Mouse (Mus musculus) lung, embryonic 15.5 days (tissue): Measurements from ENCODE around the gene Ubap2. TPM values are rescaled to one million over a fixed set of nuclear protein-coding genes. Genes with fewer than 3 reads are reported as not detected.

ENCODE experiments used
- ATAC-seq: fragments of 200-750 bp; cut with Nextera tagmentation; 2 replicates; pipeline ENCODE4 v1.8.0; 2017; ENCODE audit warnings: moderate number of reproducible peaks, borderline replicate concordance; ENCODE audit not compliant: low FRiP score, low TSS enrichment; ENCODE audit errors: extremely low read depth
- H3K27ac ChIP-seq: fragments of 300-500 bp; sonication (generic); 2 replicates; pipeline ENCODE4 v1.5.1; 2015; ENCODE audit warnings: moderate library complexity, mild to moderate bottlenecking, inconsistent platforms
- H3K27me3 ChIP-seq: fragments of 300-500 bp; sonication (generic); 2 replicates; pipeline ENCODE4 v1.6.1; 2015; ENCODE audit warnings: inconsistent platforms
- H3K36me3 ChIP-seq: fragments of 300-500 bp; sonication (generic); 2 replicates; pipeline ENCODE4 v1.6.1; 2015; ENCODE audit warnings: inconsistent platforms
- H3K4me1 ChIP-seq: fragments of 300-500 bp; sonication (generic); 2 replicates; pipeline ENCODE4 v1.6.1; 2015; ENCODE audit warnings: inconsistent platforms
- H3K4me2 ChIP-seq: fragments of 300-500 bp; sonication (generic); 2 replicates; pipeline ENCODE4 v1.6.1; 2015; ENCODE audit warnings: inconsistent platforms, mild to moderate bottlenecking, moderate library complexity
- H3K4me3 ChIP-seq: fragments of 300-500 bp; sonication (generic); 2 replicates; pipeline ENCODE4 v1.5.1; 2015; ENCODE audit warnings: mild to moderate bottlenecking, inconsistent platforms
- H3K9ac ChIP-seq: fragments of 300-500 bp; sonication (generic); 2 replicates; pipeline ENCODE4 v1.6.1; 2015; ENCODE audit warnings: inconsistent platforms
- H3K9me3 ChIP-seq: fragments of 300-500 bp; sonication (generic); 2 replicates; pipeline ENCODE4 v1.6.1; 2016; ENCODE audit warnings: inconsistent platforms
- WGBS: fragments of 180-500 bp; shearing (Covaris S2); methylation state at CpG from one replicate; pipeline ENCODE4 v1.1.7; 2015; 5-methylcytosine and 5-hydroxymethylcytosine counted together
- polyA plus RNA-seq: library from polyadenylated mRNA; unstranded; fragments of >200 nt; fragmentation: Nextera tagmentation; extraction: Ambion mirVana; gene quantifications from 2 replicates; pipeline ENCODE4 v1.2.1, GENCODE M21; 2015

The Ubap2 gene
- polyA plus RNA-seq, 1 experiment from 2014 or later: 55.9 TPM

- no peak overlapping the region for H3K27ac ChIP-seq
- 83% methylated on average over 15 of the region's 15 CpGs for WGBS
- no peak for ATAC-seq
- H3K9me3 ChIP-seq: no peaks in the 10 kb centered on the region
- H3K27me3 ChIP-seq: no peaks in the 10 kb centered on the region
- H3K4me1 ChIP-seq: no peaks in the 10 kb centered on the region
- H3K36me3 ChIP-seq: peaks cover 84% of the 10 kb centered on the region
- no peak overlapping the region for H3K4me2 ChIP-seq
- H3K4me3 ChIP-seq: no peak overlapping the region
- no peak overlapping the region for H3K9ac ChIP-seq
Measured at GRCm38 (mm10) chr4:41195328-41195727, 79.6 kb downstream of the Ubap2 start.

GRCm38 (mm10) chr4:41192544-41193512, 82.1 kb downstream of the Ubap2 start:
- Histone ChIP-seq H3K36me3 (peaks cover 70% of the 10 kb centered on the region), H3K27ac (no peak overlapping the region), H3K9ac (no peak overlapping the region), H3K4me2 (no peak overlapping the region), H3K4me3 (no peak overlapping the region), H3K9me3 (no peaks in the 10 kb centered on the region), H3K4me1 (no peaks in the 10 kb centered on the region), H3K27me3 (no peaks in the 10 kb centered on the region)
- WGBS: 56% methylated on average over 14 of the region's 14 CpGs
- ATAC-seq: no peak

DNA sequence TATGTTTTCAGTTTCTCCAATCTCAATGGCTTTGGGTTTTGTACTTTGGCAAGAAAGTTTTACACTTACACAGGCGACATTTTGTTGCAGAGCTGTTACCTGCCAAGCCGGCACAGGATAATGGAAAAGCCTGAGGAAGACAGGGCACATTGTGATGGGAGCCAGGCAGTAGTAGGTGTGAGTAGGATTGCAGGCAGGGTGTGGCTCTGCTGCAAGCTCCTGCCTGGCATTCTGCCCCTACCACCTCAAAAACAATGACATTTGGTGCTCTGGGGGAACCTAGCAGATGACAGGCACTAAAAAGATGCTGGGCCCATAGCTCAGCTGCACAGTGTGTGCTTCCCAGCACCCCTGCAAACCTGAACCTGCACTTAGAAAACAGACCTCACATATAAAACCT, 85.1 kb downstream of the Ubap2 start:
- Histone ChIP-seq H3K27me3 (no peaks in the 10 kb centered on the region), H3K9ac (no peak overlapping the region), H3K4me2 (no peak overlapping the region), H3K36me3 (peaks cover 46% of the 10 kb centered on the region), H3K9me3 (no peaks in the 10 kb centered on the region), H3K4me3 (no peak overlapping the region), H3K4me1 (no peaks in the 10 kb centered on the region), H3K27ac (no peak overlapping the region)
- no peak for ATAC-seq
- WGBS: 78% methylated on average over 2 of the region's 2 CpGs

- Histone ChIP-seq H3K27me3 (no peaks in the 10 kb centered on the region), H3K4me2 (no peak overlapping the region), H3K9ac (no peak overlapping the region), H3K4me1 (no peaks in the 10 kb centered on the region), H3K4me3 (no peak overlapping the region), H3K9me3 (no peaks in the 10 kb centered on the region), H3K36me3 (peaks cover 43% of the 10 kb centered on the region), H3K27ac (no peak overlapping the region)
- ATAC-seq: peak; percentile 23; the same call in 1 of the 2 replicates
- WGBS: 74% methylated on average over 15 of the region's 15 CpGs
Measured at GRCm38 (mm10) chr4:41179825-41180725, 94.9 kb downstream of the Ubap2 start.

- H3K27ac ChIP-seq: no peak overlapping the region
- no peak overlapping the region for H3K4me3 ChIP-seq
- H3K9me3 ChIP-seq: no peaks in the 10 kb centered on the region
- ATAC-seq: no peak
- no peak overlapping the region for H3K9ac ChIP-seq
- peaks cover 31% of the 10 kb centered on the region for H3K36me3 ChIP-seq
- no peaks in the 10 kb centered on the region for H3K27me3 ChIP-seq
- no peak overlapping the region for H3K4me2 ChIP-seq
- WGBS: 70% methylated on average over 2 of the region's 2 CpGs
- no peaks in the 10 kb centered on the region for H3K4me1 ChIP-seq
Measured at GRCm38 (mm10) chr4:41174631-41175030, 100.3 kb downstream of the Ubap2 start.

GRCm38 (mm10) chr4:41170970-41171369, 104.0 kb downstream of the Ubap2 start:
- no peak overlapping the region for H3K4me2 ChIP-seq
- ATAC-seq: no peak
- 70% methylated on average over 2 of the region's 2 CpGs for WGBS

DNA sequence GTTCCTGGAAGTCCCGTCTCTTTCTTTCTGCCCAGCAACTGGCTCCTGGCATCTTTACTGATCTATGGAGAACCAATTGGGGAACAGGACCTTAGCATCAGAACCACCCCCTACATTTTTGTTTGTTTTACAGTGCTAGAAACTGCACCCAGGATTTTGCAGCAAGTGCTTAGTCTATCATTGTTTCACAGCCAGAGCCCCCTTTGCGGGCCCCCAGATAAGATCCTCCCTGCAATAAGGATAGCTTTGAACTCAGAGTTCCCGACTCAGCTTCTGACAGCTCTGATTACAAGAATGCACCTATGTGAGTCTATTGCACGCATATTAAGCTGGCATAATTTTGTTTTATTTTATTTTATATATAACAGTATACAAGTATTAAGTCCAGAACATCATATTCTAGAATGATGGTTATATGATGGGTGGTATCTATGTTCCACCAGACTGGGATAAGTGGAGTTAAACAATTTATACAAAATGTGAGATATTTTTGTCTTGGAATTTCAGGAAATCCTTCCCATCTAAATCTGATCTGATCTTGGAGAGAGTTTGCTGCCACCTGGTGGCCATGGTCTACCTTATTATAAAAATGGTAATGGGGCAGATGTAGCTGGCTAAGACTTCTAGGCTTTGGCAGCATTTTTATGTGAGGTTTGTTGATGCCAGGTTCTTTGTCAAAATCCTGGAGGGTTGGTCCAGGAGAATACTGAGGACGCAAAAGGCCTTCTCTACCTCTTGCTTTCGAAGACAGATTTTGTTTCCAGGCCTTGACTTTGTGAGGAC, 109.1 kb downstream of the Ubap2 start:
- Histone ChIP-seq H3K9me3 (no peaks in the 10 kb centered on the region), H3K27ac (peak overlapping the region; percentile 26; the same call in 1 of the 2 replicates), H3K9ac (no peak overlapping the region), H3K4me1 (peaks cover 4% of the 10 kb centered on the region; the same call in 1 of the 2 replicates), H3K4me2 (no peak overlapping the region), H3K4me3 (no peak overlapping the region), H3K36me3 (peaks cover 11% of the 10 kb centered on the region; the same call in 1 of the 2 replicates), H3K27me3 (no peaks in the 10 kb centered on the region)
- WGBS: 59% methylated on average over 6 of the region's 6 CpGs
- ATAC-seq: no peak

More at GRCm38 (mm10) chr4:41170970-41171369, 104.0 kb downstream of the Ubap2 start:
- H3K27me3 ChIP-seq: no peaks in the 10 kb centered on the region
- peaks cover 25% of the 10 kb centered on the region for H3K36me3 ChIP-seq
- no peak overlapping the region for H3K27ac ChIP-seq
- H3K4me1 ChIP-seq: no peaks in the 10 kb centered on the region
- H3K9me3 ChIP-seq: no peaks in the 10 kb centered on the region
- no peak overlapping the region for H3K9ac ChIP-seq
- no peak overlapping the region for H3K4me3 ChIP-seq

DNA sequence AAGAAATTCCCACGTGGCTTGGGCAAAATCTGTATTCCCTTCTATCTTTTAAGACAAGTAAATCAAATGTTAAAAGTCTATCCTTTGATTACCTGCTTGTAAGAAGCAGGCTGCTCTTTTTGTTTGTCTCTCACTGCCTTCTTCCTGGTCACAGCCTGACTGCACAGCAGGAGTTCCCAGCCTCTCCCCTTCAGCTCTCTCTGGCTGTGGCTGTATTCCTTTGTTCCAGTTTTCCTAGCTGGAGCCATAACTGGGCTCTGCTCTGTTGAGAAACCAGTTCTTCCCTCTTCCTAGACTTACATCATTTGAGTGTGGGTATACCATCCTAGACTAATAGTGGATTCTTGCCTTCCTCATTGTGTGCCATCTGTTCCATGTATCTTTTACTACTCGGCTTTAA, 110.0 kb downstream of the Ubap2 start:
- peaks cover 11% of the 10 kb centered on the region; the same call in 1 of the 2 replicates for H3K36me3 ChIP-seq
- H3K4me1 ChIP-seq: peaks cover 4% of the 10 kb centered on the region; the same call in 1 of the 2 replicates
- no peak overlapping the region for H3K4me3 ChIP-seq
- WGBS: 30% methylated on average over 2 of the region's 2 CpGs
- no peak overlapping the region for H3K9ac ChIP-seq
- H3K27ac ChIP-seq: no peak overlapping the region
- H3K9me3 ChIP-seq: no peaks in the 10 kb centered on the region
- no peak for ATAC-seq
- H3K27me3 ChIP-seq: no peaks in the 10 kb centered on the region
- H3K4me2 ChIP-seq: no peak overlapping the region

DNA sequence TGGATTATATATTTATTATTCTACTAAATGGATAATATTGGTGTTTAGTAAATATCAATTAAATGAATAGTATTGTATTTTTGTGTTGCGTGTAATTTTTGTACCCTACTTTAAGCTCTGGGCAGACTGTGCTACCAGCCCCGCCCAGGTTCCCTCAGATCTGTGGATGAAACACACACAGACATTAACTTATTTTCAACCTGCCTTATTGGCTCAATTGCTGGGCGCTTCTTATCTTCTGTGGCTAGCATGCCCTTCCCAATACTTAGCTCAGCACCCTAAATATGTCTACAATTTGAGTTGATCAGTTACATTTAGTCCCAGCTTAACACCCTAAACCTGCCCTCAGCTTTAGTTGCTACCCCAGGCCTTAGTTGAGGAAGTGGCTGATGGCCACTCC, 113.7 kb downstream of the Ubap2 start:
- 97% methylated on average over 3 of the region's 3 CpGs for WGBS
- no peak for ATAC-seq
- Histone ChIP-seq H3K9ac (no peak overlapping the region), H3K36me3 (no peaks in the 10 kb centered on the region), H3K4me2 (no peak overlapping the region), H3K4me3 (no peak overlapping the region), H3K27me3 (no peaks in the 10 kb centered on the region), H3K9me3 (no peaks in the 10 kb centered on the region), H3K27ac (no peak overlapping the region), H3K4me1 (peaks cover 10% of the 10 kb centered on the region; the same call in 1 of the 2 replicates)

GRCm38 (mm10) chr4:41158251-41158650, 116.7 kb downstream of the Ubap2 start:
- Histone ChIP-seq H3K36me3 (no peaks in the 10 kb centered on the region), H3K27me3 (no peaks in the 10 kb centered on the region), H3K4me1 (0 out of 2 replicates have a peak, but pooled peaks cover 6% of the 10 kb centered on the region), H3K4me3 (no peak overlapping the region), H3K4me2 (no peak overlapping the region), H3K9ac (no peak overlapping the region), H3K9me3 (no peaks in the 10 kb centered on the region), H3K27ac (no peak overlapping the region)
- 93% methylated on average over 1 of the region's 1 CpGs for WGBS
- ATAC-seq: no peak

- no peak overlapping the region; the same call in 1 of the 2 replicates for H3K27ac ChIP-seq
- 0 out of 2 replicates have a peak, but pooled peaks cover 6% of the 10 kb centered on the region for H3K4me1 ChIP-seq
- no peaks in the 10 kb centered on the region for H3K9me3 ChIP-seq
- no peak overlapping the region for H3K4me3 ChIP-seq
- WGBS: 86% methylated on average over 9 of the region's 9 CpGs
- H3K4me2 ChIP-seq: no peak overlapping the region
- ATAC-seq: no peak
- no peak overlapping the region for H3K9ac ChIP-seq
- H3K36me3 ChIP-seq: no peaks in the 10 kb centered on the region
- H3K27me3 ChIP-seq: no peaks in the 10 kb centered on the region
Measured at GRCm38 (mm10) chr4:41156961-41157360, 118.0 kb downstream of the Ubap2 start.
